Mouse (Mus musculus) mature B cell (primary cell): Measurements from ENCODE around the gene Tcf7l2.

Experiments
- in situ Hi-C: fragments of 300-500 bp; cut with MboI; formaldehyde crosslinking; loops from 2 replicates; pipeline ENCODE4 v1.14.3; 2019

The Tcf7l2 gene

GRCm38 (mm10) chr19:55830976-55831559, 89.4 kb downstream of the Tcf7l2 start:
- in situ Hi-C loops: no loop called here

- in situ Hi-C loops: no loop called here
Observed at GRCm38 (mm10) chr19:55832122-55832521, 90.5 kb downstream of the Tcf7l2 start.

- in situ Hi-C loops: no loop called here
Observed at GRCm38 (mm10) chr19:55833807-55834385, 92.3 kb downstream of the Tcf7l2 start.

- in situ Hi-C loops: no loop called here
Observed at GRCm38 (mm10) chr19:55836930-55837687, 95.5 kb downstream of the Tcf7l2 start.

- in situ Hi-C loops: no loop called here
Observed at GRCm38 (mm10) chr19:55837924-55838323, 96.3 kb downstream of the Tcf7l2 start.

- in situ Hi-C loops: no loop called here
Observed at GRCm38 (mm10) chr19:55838389-55839035, 96.9 kb downstream of the Tcf7l2 start.

GRCm38 (mm10) chr19:55839036-55839555, 97.5 kb downstream of the Tcf7l2 start:
- in situ Hi-C loops: no loop called here

GRCm38 (mm10) chr19:55840499-55841121, 99.0 kb downstream of the Tcf7l2 start:
- in situ Hi-C loops: no loop called here

- in situ Hi-C loops: no loop called here
Observed at GRCm38 (mm10) chr19:55842046-55842445, 100.4 kb downstream of the Tcf7l2 start.

GRCm38 (mm10) chr19:55843111-55843887, 101.7 kb downstream of the Tcf7l2 start:
- in situ Hi-C loops: no loop called here

GRCm38 (mm10) chr19:55845702-55846101, 104.1 kb downstream of the Tcf7l2 start:
- in situ Hi-C loops: no loop called here

- in situ Hi-C loops: no loop called here
Observed at GRCm38 (mm10) chr19:55846256-55846655, 104.6 kb downstream of the Tcf7l2 start.

GRCm38 (mm10) chr19:55847043-55847442, 105.4 kb downstream of the Tcf7l2 start:
- in situ Hi-C loops: no loop called here

GRCm38 (mm10) chr19:55850402-55851078, 108.9 kb downstream of the Tcf7l2 start:
- in situ Hi-C loops: no loop called here

GRCm38 (mm10) chr19:55851498-55852324, 110.1 kb downstream of the Tcf7l2 start:
- in situ Hi-C loops: no loop called here

GRCm38 (mm10) chr19:55854389-55854788, 112.8 kb downstream of the Tcf7l2 start:
- in situ Hi-C loops: no loop called here

- in situ Hi-C loops: no loop called here
Observed at GRCm38 (mm10) chr19:55855571-55855970, 114.0 kb downstream of the Tcf7l2 start.

GRCm38 (mm10) chr19:55857328-55857727, 115.7 kb downstream of the Tcf7l2 start:
- in situ Hi-C loops: no loop called here

- in situ Hi-C loops: loop anchor here (10.0 kb wide), 1 partner anchor 225 kb away; no protein-coding TSS in a partner anchor
Observed at GRCm38 (mm10) chr19:55860009-55860743, 118.6 kb downstream of the Tcf7l2 start.
